Mouse (Mus musculus): ENCODE data around the gene 1700008O03Rik.

GRCm38 (mm10) chr7:44341714-44342113 is 43.9 kb downstream of the 1700008O03Rik start:
- TF ChIP-seq RCOR1 (IDR thresholded peaks at IDR 0.05; ENCODE audit: low read depth, low read length) (no peak), UBTF (IDR thresholded peaks at IDR 0.05; ENCODE audit: borderline replicate concordance, insufficient read depth, low read depth, low read length) (no peak), SIN3A (IDR thresholded peaks at IDR 0.05; ENCODE audit: low read length) (no peak), E2F4 (IDR thresholded peaks at IDR 0.05; ENCODE audit: borderline replicate concordance, low read depth, low read length) (no peak), KAT2A (conservative IDR thresholded peaks at IDR 0.05; ENCODE audit: low read depth, low read length) (no peak), POLR2AphosphoS2 (IDR thresholded peaks at IDR 0.05; ENCODE audit: low read length) (no peak), RAD21 (IDR thresholded peaks at IDR 0.05; ENCODE audit: low read depth, low read length) (no peak)
